Mouse (Mus musculus) v-Abl transformed pro-B cells (cell line): ENCODE measurements around the gene Pxdn.

ENCODE experiments used
- in situ Hi-C, 2 experiments: fragments of 400-800 bp; cut with MboI; formaldehyde crosslinking; loops; one replicate each; pipeline ENCODE4 v1.15.1; 2025; ENCODE audit not compliant: unreplicated experiment in 2 of 2

The Pxdn gene

DNA sequence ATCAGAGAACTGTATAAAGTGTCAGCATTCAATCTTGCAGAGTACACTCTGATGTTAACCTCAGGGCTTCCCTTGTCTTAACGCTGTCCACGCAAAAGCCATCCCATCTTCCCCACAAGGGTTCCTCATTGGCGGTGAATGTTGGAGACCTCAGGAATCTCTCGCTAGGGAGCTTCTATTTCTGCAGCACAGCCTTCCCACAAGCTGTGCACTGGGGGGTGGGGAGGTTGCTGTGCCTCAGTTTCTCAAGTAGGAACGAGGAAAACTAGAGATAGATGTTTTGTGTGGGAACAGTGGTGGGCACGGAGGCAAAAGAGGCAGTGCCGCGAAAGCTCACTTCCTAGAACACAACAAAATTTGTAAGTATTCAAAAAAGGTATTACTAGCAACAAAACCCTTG is at the start of gene Pxdn:
Pxdn (plus strand) TSS at position 301 of the 400 bp plus-strand sequence.
- in situ Hi-C loops, result no loop called here

DNA sequence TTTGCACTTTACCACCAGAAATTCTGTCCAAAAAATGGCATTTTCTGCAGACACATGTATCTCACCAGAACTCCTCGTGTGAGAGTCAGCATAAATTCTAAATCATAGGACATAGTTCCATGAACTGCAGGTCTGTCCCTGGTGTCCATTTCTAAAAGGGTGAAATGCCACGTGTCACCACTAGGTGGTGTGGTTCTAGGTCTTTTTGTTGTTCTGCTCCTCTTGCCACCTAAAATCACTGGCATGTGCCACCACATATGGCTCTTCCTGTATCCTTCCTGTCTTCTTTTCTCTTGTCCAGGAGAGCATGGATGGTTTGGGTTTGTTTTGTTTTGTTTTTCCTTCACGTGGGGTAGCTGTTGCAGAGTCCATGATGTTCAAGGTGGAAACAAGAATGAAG is 42.7 kb upstream of the Pxdn start:
- in situ Hi-C loops, result no loop called here

DNA sequence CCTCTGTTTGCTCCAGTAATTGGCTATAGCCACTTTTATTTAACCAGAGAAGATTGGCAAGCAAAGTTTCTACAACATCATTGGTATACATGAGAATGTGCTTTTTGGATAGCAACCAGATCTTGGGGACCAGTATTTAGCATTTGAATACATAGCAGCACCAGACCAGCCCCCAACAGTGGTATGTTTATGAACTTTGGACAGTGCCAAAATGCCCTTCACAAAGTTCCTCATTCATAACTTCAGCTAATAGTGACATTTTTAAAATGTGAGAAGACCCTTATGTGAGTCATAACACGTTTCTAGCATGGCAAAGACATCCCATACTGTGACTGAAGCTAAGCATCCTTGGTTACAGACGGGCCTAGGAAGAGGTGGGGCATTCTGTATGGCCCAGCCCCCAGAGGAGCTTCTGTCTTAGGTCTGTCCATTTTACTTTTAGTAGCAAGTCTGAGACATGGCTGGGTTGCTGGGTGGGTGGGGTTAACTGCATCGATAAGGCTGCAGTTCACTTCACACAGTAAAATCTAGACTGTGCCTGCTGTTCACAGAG is 39.8 kb upstream of the Pxdn start:
- in situ Hi-C loops, result no loop called here

DNA sequence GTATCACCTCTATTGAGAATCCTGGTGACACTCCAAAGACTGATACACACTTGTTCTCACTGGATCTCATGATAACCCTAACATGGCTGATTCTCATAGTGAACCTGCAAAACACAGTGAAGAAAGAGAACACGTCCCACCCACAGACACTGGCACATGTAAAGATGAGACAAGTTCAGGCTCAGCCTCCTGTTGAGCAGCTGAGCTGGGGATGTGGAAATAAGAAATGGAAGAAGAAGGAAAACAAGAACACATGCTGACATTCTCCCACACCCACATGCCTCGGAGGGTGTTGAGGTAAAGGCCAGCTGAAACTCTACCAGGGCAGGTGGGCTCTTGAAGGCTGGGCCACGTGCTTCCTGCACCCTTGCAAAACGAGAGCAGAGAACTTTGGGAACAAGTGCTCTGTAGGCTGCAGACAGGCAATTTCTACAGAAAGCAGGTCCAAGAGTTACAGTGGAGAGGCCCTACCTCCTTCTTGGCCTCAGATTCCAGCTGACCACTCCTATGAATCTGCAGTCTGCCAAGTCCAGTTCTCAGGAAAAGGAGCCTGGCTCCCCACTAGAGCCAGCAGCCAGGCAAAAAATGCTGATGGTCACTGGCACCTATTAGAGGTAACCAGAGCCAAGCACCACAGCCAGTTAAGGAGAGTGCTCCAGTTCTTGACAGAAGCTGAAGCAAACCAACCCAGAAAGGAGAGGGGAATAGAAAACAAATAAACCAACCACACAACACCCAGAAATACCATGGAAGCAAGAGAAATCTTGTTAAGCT is 33.1 kb upstream of the Pxdn start:
- in situ Hi-C loops, result no loop called here

DNA sequence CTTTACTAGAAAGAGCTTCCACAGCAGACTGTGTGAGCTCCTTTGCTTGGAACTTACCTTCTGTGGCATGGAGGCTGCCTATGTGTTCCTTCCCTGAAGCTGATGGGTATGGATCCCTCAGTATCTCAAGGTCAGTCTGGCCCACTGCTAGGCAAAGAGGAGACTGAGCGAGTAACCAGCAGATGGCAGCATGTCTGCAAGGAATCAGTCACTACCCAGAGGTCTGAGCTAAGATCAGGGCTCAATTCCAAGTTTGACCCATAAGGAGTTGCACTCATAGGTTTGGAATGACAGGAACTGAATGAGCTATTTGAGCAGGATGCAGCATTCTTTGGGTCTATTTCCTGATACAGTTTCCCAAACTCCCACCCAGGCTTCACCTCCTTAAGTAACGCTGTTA is 30.4 kb upstream of the Pxdn start:
- in situ Hi-C loops, result no loop called here

DNA sequence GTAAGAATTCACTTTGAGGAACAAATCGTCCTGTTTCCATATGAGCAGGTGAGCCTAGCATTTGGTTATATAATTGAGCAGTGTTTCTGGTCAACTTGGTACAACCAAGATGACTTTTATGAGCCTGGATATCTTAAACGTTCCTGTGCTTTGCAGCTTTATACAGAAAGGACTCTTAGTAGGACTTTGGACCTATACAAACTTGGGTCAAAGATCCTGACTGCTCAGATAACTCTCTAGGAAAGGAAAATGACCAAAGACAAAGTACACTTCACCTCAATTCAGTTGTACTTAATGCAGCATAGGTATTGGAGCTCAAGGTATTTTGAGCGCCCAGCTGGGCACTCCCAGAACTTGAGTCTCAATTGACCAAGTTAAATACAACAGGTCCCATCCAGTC is 21.3 kb upstream of the Pxdn start:
- in situ Hi-C loops, result no loop called here

DNA sequence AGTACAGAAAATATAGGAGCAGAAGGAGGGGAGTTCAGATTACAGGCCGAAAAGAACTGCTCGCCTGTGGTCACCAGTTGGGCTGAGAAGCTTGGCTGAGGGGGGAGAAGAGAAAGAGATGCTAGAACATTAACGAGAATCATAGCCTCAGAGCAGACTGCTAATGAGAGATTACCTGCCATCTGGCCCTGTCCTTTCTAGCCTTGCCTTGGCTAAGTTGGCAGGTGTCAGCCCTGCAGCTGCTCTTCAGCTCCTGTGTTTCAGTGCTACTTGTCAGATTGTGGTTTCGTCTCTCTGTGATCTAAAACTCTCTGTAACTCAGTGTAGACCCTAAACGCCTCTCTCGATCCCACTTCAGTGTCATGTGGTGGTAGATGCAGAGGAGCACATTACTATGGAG is 20.6 kb upstream of the Pxdn start:
- in situ Hi-C loops, result no loop called here

DNA sequence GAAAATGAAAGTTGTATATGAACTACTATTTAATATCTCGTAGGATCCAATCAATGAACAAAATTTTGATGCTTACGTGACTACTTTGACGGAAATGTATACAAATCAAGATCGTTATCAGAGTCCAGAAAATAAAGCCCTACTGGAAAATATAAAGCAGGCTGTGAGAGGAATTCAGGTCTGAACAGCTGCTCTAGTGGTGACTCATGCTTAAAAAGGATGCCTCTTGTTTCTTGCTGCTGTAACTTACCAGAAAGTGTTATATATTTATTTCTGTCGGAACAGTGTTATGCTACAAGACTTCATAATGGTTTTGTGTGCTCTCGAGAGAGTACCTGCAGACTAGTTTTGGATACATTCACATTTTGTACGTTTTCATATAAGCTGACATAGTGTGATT is 17.1 kb upstream of the Pxdn start:
- in situ Hi-C loops, result loop anchor here in 1 of 2 experiments (10.0 kb wide), 1 partner anchor 655 kb away; no protein-coding TSS in a partner anchor

DNA sequence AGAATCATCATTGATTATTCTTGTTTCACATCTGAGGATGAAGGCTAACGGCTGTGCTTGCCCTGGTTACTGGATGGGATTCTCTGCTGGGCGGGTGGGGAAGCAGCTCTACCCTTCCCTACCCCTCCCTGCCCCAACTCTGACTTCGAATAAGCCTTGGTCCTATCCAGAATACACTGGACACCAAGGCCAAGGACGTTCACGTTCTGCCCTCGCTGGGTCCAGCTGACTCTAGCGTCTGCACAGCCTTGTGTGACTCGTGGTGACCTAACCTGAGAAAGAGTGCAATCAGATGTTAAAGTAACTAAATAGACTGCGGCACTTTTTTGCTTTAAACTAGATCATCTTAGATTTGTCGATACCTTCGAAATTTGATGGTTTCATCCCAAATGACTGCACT is 15.9 kb upstream of the Pxdn start:
- in situ Hi-C loops, result loop anchor here in 1 of 2 experiments (10.0 kb wide), 1 partner anchor 653 kb away; no protein-coding TSS in a partner anchor

DNA sequence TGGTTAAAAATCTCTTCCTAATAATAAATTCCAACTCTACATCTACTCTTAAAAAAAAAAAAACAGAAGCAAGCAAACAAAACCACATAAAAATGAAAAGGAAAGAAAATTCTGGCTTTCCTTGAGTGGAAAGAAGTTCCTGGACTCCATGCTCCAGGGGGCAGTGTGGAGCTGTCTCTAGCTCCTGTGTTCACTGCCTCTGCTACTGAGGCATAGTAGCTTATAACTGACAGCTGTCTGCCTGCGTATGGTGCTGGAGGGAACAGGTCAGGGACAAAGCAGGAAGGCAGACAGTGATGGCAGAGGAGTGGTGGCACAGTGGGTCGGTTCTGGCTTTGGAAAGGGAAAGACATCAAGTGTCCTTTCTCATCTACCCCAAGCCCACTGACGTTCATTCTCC is 10.5 kb upstream of the Pxdn start:
- in situ Hi-C loops, result loop anchor here in 1 of 2 experiments (5.0 to 10.0 kb wide), 2 partner anchors 110 to 648 kb away; no protein-coding TSS in a partner anchor

DNA sequence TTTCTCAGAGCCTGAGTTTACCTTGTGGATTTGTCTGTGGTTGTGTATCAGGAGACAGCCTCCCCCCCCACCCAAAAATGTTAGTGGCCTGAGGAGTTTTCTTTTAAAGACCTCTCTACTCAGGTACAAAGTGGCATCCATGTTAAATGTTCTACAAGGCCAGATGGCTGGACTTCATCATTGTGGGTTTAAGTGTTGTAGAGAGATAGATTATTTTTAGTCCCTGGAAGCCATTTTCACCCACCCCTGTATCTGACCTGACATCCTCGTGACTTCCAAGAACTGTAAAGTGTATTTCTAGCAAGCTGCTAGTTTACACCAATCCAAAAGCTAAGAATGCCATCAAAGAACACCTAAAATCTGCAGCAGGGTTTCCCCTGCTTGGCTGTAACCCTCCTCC is 6.8 kb upstream of the Pxdn start:
- in situ Hi-C loops, result no loop called here

DNA sequence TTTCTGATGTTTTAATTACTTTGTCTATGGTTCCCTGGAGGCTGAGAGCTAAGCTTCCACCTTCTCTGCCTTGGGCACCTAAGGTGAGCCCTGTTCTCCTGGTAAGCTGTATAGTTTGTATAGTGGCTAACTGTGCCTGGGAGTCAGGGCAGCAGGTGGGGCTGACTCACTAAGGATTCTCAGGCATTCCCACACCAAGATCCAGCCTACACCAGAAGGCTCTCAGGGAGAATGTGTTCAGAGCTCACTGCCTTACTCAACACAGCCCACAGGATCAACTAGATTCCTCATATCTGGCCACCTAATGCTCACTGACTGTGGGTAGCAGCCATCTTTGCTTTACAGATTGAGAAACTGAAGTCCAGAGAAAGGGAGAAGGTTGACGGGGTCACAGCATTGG is 4.5 kb upstream of the Pxdn start:
- in situ Hi-C loops, result no loop called here

DNA sequence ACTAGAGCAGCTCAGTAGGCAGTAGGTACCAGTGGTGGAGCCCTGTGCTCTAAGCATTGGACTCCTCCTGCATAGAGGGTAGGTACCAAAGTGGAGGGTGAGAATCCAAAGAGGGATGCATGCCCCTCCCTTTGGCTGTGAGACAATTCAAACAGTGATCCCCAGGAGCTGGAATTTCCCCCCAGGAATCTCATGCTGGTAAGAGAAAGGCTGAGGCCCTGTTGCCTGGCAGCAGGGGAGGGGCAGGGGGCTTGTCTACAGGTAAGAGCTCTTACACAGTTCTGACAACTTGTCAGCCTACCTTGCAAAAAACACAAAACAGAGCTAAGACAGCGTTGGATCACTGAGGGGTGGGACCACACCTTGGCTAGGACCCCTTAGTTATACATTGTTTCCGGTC is 3.9 kb upstream of the Pxdn start:
- in situ Hi-C loops, result no loop called here

DNA sequence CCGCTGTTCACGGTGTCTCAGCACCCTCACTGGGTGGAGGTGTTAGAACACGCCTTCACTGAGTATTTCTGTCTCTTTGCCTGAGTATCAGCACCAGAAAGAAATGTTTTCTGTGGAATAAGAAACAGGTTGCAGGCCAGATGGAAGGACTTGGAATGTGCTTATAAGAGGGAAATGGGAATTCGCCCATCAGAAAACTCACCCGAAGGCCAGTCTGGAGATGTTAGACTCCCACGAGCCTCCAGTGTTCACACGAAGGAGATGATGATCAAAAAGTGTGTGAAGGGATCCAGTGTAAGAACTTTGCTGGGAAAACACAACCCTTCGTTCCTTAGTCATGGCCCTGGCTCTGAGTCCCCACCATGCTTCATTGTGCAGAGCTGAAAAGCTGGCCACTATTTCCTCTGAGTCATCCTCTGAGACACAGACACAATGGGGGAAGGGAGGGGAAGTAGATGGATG is 3.3 kb upstream of the Pxdn start:
- in situ Hi-C loops, result no loop called here

DNA sequence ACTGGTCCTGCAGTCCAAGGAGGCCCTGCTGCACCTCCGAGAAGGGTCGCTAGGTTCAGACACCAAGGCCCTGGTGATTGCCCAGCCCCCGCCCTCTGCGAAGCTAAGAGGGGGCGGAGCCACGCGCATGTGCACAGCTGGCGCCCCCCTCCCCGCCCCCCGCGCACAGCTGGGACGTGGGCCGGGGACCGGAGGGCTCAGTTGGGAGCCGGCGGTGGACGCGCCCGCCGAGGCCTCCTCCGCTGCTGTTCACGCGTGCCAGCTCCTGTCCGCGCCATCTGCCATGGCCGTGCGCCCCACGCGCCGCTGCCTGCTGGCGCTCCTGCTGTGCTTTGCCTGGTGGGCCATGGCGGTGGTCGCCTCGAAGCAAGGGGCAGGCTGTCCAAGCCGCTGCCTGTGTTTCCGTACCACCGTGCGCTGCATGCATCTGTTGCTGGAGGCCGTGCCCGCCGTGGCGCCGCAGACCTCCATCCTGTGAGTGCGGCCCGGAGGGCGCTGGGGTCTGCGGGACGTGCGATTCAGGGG is 505 bp downstream of the Pxdn start:
- in situ Hi-C loops, result no loop called here

DNA sequence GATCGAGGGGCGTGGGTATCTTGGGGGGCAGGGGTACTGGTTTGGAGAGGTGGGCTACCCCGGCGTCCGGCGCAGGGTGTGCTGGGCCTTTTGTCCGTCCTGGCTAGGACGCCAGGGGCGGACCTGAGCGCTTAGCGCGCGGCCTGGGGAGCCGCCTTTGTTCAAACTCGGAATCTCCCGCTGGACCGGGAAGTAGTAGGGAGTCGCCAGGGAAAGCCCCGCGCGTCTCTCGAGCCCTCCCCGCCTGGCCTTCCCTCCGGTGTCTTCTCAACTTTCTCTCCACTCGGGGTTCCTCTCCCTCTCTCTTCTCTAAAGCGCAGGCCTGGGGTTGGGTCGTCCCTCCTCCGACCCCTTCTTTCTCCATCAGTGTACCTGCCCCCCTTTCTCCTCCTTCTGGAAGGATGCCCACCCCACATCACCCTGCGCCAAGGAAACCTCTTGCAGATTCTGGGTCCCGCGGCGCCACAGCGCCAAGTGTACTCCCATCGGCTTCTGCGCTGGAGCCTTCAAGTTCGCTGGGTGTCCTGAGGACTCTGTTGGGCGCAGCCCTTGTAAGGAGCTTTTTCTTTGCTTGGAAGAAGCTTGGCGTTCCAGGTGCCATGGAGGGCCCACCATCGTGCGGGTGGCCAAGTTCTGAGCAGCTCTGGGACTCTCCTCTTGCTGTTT is 1.1 kb downstream of the Pxdn start:
- in situ Hi-C loops, result no loop called here

DNA sequence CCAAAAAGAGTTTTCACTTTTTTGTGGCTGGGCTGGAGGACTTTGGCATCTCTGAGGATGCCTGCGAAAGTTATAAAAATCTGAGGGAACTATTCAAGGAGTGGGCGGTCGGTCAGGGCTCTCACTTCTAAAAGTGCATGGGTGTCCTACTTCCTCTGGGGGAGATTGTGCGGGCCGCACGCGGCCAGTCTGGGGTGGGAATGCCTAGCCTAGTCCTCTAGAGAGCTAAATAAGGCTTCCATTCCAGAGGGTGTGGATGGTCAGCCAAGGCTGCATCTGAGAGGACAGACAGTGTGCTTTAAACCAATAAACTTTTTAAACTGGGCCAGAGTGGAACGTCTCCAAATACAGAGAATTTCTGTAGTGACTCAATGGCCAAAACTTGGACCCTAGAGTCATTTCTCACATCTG is 1.9 kb downstream of the Pxdn start:
- in situ Hi-C loops, result no loop called here

DNA sequence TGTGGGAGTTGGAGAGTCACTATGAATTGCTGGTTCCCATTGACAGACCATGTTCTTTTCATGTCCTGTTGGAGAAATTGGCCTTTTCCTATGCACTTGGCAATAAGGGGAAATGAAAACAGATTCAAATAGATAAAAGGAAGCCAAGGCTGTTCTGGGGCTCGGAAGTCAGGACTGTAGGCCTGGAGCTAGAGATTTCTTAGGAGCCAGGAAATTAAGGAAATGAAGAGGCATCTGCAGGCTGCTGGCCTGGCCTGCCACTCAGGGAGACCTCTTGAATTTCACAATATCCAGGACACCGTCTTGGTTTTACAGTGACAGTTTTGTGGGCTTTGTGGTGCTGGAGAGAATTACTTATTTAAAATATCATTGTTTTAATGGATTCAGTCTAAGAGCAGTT is 5.0 kb downstream of the Pxdn start:
- in situ Hi-C loops, result no loop called here

DNA sequence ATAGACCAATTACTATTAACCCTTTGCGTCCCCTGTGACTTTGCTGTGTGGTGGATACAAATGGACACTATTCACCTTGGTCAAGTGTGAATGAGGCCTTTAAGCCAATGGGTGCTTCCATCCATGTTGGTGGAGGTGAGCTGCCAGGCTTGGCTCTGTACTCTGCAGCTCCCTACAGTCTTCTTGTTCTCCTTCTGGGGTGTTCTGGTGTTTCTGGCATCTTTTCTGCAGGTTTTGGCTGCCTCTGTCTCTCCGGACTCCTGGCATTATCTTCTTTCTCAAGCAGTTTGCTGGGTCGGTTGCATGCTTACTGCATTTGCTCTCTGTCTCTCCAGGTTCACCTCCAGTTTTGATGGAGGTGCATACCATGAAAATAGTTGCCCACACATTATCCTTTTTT is 7.2 kb downstream of the Pxdn start:
- in situ Hi-C loops, result no loop called here

DNA sequence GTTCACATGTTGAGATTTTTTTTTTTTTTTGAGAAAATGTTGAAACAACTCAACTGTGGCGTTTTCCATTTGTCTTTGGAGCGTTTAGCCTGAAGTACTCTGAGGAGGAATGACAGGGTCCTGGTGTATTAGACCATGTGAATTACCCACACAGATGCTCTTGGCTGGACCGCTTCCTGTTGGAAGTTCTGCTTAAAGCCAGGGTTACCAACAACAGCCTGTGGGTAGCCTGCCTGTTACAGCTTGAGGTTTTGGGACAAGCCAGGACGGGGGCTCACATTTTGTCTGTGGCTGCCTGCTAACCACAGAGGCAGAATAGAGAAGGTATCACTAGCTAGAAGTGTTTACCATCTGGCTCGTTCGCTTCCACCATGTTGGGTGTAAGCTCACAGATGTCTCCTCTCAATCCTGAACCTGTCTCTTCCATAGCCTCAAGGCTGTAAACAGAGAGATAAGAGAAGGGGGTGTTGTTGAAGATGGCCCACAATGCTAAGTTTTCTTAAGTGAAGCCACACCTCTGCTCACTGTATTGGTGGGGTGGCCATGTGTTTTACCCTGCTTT is 7.9 kb downstream of the Pxdn start:
- in situ Hi-C loops, result no loop called here

DNA sequence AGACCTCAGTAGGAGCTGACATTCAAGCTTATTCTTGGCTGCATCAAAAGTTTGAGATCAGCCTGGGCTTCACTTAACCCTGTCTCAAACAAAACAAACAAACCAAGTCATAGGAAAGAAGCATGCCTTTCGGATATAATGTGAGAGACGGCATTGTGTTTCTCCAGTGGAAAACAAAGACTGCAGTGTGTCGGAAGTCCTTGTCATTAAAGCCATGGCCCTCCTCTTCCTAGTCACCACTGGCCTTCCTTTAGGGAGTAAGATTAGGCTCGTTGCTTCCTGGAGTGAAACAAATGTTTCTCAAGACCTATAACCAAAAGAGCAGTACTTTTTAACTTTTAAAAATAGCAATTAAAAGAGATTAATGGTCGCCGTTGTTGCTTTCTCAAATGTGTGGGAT is 13.6 kb downstream of the Pxdn start:
- in situ Hi-C loops, result no loop called here
